Mouse (Mus musculus) neural tube, embryonic 15.5 days (tissue): ENCODE measurements at regions not wholly inside any gene's neighbourhood (a gene's known extent, or its start where the extent isn't known, plus 50 kb on each side); places are given as distances from the start of the nearest gene placed in this dataset.

Experiments used
- ATAC-seq: fragments of 200-750 bp; cut with Nextera tagmentation; 2 replicates; pipeline ENCODE4 v1.8.0; 2017; ENCODE audit warnings: mild to moderate bottlenecking, moderate TSS enrichment, moderate library complexity; ENCODE audit not compliant: low FRiP score
- H3K27ac ChIP-seq: fragments of 300-500 bp; sonication (generic); replicated peaks from 2 replicates; pipeline ENCODE4 v1.5.1; 2015; ENCODE audit warnings: mild to moderate bottlenecking, inconsistent platforms
- H3K27me3 ChIP-seq: fragments of 300-500 bp; sonication (generic); replicated peaks from 2 replicates; pipeline ENCODE4 v1.6.1; 2015; ENCODE audit warnings: inconsistent platforms
- H3K36me3 ChIP-seq: fragments of 300-500 bp; sonication (generic); 2 replicates; pipeline ENCODE4 v1.6.1; 2015; ENCODE audit warnings: inconsistent platforms
- H3K4me1 ChIP-seq: fragments of 300-500 bp; sonication (generic); 2 replicates; pipeline ENCODE4 v1.6.1; 2015; ENCODE audit warnings: inconsistent platforms
- H3K4me2 ChIP-seq: fragments of 300-500 bp; sonication (generic); 2 replicates; pipeline ENCODE4 v1.6.1; 2015; ENCODE audit warnings: inconsistent platforms, mild to moderate bottlenecking, moderate library complexity
- H3K4me3 ChIP-seq: fragments of 300-500 bp; sonication (generic); replicated peaks from 2 replicates; pipeline ENCODE4 v1.5.1; 2015; ENCODE audit warnings: mild to moderate bottlenecking, inconsistent platforms
- H3K9ac ChIP-seq: fragments of 300-500 bp; sonication (generic); replicated peaks from 2 replicates; pipeline ENCODE4 v1.6.1; 2015; ENCODE audit warnings: mild to moderate bottlenecking, inconsistent platforms
- H3K9me3 ChIP-seq: fragments of 300-500 bp; sonication (generic); replicated peaks from 2 replicates; pipeline ENCODE4 v1.6.1; 2016; ENCODE audit warnings: inconsistent platforms
- WGBS: fragments of 180-500 bp; shearing (Covaris S2); methylation state at CpG from one replicate; pipeline ENCODE4 v1.1.7; 2015; ENCODE audit warnings: mixed read lengths; 5-methylcytosine and 5-hydroxymethylcytosine counted together

DNA sequence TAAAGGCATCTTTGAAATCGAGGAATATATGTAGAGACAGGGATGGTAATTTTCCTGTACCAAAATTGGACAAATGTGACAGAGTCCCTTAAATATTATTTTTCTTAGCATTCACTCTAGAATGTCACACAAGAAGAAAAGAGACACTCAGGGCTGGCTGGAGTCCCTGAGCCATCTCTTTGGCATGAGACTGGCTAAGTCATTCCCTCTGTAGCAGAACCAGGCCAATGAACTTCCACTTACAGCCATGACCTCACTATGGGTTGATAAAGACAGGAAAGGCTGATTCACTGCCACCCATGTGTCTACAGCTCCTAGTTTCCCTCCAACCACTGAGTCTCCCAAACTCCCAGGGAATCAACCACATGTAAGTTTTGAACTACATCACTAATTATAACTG lies 438.4 kb upstream of the Sox11 start:
- no peak overlapping the region for H3K4me3 ChIP-seq
- no peaks in the 10 kb centered on the region for H3K9me3 ChIP-seq
- no peak overlapping the region for H3K4me2 ChIP-seq
- H3K4me1 ChIP-seq: no peaks in the 10 kb centered on the region
- H3K27me3 ChIP-seq: no peaks in the 10 kb centered on the region
- no peak overlapping the region for H3K9ac ChIP-seq
- H3K27ac ChIP-seq: no peak overlapping the region
- no peaks in the 10 kb centered on the region for H3K36me3 ChIP-seq
- WGBS: 96% methylated on average over 1 of the region's 1 CpGs
- ATAC-seq: no peak

DNA sequence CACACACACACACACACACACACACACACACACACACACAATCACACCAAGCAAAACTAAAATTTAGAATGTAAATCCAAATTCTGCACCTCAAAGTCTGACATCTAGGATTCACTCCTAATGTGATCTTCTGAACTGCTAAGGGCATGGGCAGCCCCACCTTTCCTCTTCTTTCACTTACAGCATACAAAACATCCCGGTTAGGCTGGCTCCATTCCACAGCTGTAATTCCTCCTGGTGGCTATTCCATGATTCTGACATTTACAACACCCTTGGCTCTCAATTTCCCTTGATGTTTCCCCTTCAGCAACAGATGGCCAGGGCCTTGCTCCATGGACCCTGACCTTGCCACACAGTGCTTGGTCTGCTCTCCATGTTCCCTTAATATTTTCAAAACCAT lies 423.6 kb upstream of the Sox11 start:
- no peak overlapping the region for H3K4me2 ChIP-seq
- H3K27me3 ChIP-seq: no peaks in the 10 kb centered on the region
- no peaks in the 10 kb centered on the region for H3K36me3 ChIP-seq
- H3K9ac ChIP-seq: no peak overlapping the region
- ATAC-seq: no peak
- H3K4me1 ChIP-seq: no peaks in the 10 kb centered on the region
- 50% methylated on average over 1 of the region's 1 CpGs for WGBS
- H3K4me3 ChIP-seq: no peak overlapping the region
- no peaks in the 10 kb centered on the region for H3K9me3 ChIP-seq
- no peak overlapping the region for H3K27ac ChIP-seq

DNA sequence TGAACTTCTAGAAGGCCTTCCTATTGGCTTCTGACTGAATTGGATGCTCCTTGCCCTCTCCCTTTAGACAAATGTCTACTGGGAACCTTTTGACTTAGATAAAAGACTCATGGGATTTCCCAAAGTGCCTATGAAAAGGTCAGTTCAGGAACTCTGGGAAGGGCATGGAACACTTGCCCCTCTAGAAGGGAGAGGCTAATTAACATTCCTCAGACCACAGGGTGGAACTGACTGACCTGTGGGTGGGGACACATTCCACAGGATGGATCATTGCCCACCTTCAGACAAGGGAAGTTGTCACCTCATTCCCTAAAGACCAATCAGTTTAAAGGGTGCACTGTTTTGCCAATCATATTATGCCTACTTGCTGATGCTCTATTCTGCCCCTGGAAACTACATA lies 416.6 kb upstream of the Sox11 start:
- H3K4me1 ChIP-seq: no peaks in the 10 kb centered on the region
- no peak overlapping the region for H3K4me2 ChIP-seq
- H3K27me3 ChIP-seq: no peaks in the 10 kb centered on the region
- H3K9ac ChIP-seq: no peak overlapping the region
- no peaks in the 10 kb centered on the region for H3K9me3 ChIP-seq
- H3K36me3 ChIP-seq: no peaks in the 10 kb centered on the region
- ATAC-seq: no peak
- no peak overlapping the region for H3K4me3 ChIP-seq
- no peak overlapping the region for H3K27ac ChIP-seq

DNA sequence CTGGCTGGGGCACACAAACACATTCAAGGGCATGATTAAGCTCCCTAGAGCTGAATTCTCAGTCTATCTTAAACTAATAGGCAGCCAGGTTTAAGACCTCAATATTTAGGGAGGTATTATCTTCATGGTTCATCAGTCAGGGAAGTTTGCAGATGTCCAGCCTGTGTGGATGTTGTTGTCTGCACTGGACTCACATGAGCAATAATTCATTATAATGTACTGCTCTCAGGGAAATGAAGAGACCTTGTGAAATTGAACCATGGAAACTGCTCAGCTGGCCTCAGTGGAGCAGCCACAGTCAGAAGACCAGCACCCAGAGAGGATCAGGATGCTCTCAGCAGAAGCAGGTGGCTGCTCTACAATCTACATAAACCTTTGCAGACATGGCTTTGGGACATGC lies 415.3 kb upstream of the Sox11 start:
- no peak for ATAC-seq
- Histone ChIP-seq H3K4me1 (no peaks in the 10 kb centered on the region), H3K9ac (no peak overlapping the region), H3K36me3 (no peaks in the 10 kb centered on the region), H3K4me3 (no peak overlapping the region), H3K27ac (no peak overlapping the region), H3K9me3 (no peaks in the 10 kb centered on the region), H3K27me3 (no peaks in the 10 kb centered on the region), H3K4me2 (no peak overlapping the region)

DNA sequence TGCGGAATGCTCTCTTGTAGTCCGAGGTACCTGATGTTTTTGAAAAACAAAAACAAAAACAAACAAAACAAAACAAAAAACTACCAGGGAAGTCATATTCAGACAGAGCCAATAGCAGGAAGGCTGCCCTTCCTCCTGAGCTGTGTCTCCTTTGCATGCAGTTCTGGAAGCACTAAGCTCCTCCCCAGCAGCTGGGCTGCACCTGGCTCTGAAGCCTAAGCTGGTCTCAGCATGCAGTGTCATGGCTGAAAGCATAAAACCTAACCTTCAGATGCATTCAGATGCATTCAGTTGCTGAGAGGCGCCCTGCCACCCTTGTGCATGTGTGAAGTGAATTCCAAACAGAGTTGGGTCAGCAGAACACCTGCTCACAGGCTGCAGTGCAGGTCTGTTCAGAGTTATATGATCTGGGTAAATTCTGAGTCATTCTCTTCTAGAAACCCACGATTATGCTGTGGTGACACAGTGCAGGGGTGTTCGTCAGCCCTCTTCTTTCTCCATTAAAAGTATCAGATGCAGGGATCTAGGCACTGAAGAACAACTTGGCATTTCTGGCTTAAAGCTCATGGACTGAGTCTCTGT lies 382.3 kb upstream of the Sox11 start:
- 56% methylated on average over 5 of the region's 5 CpGs for WGBS

DNA sequence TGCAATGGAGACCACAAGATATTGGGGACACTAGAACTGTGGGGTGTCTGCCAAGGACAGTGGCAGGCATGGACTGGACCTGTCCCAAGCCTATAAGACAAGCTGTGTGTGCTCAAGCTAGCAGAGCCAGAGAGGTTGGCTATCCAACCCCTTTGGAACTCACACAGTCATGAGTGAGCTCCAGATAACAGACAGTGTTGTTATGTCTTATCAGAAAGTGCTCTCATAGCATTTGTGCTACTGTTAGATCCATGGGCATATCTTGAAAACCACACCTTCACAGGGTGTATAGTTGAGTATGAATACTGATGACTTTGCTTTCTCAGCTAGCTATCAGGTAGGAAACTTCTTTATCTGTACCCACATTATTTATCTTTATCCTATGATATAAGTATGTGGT lies 338.1 kb upstream of the Sox11 start:
- no peaks in the 10 kb centered on the region for H3K27me3 ChIP-seq
- ATAC-seq: no peak
- no peaks in the 10 kb centered on the region for H3K9me3 ChIP-seq
- no peak overlapping the region for H3K4me3 ChIP-seq
- H3K27ac ChIP-seq: no peak overlapping the region
- H3K4me2 ChIP-seq: no peak overlapping the region
- no peaks in the 10 kb centered on the region for H3K4me1 ChIP-seq
- no peak overlapping the region for H3K9ac ChIP-seq
- no peaks in the 10 kb centered on the region for H3K36me3 ChIP-seq

More for the DNA sequence above, 382.3 kb upstream of the Sox11 start:
- Histone ChIP-seq H3K27ac (no peak overlapping the region), H3K27me3 (no peaks in the 10 kb centered on the region), H3K36me3 (no peaks in the 10 kb centered on the region), H3K4me1 (no peaks in the 10 kb centered on the region), H3K4me3 (no peak overlapping the region), H3K4me2 (no peak overlapping the region), H3K9ac (no peak overlapping the region), H3K9me3 (no peaks in the 10 kb centered on the region)
- no peak for ATAC-seq

DNA sequence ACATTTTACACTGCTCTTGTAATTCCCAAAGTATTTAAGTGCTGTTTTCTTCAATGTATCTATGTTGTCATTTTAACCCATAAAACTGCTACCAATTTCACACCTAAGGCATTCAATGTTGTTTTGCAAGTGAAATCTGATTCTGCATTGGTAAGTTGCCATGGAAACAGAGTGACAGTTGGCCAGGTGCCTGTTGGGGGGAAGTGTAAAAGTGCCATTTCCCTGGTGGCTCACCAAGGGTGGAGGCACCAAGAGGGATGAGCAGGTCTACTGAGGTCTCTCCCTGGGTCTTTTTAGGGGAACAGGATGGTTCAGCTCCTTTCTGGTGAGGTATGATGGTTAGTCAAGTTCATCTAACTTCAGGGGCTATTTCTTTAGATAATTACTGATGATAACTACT lies 331.0 kb upstream of the Sox11 start:
- no peak overlapping the region for H3K4me2 ChIP-seq
- H3K36me3 ChIP-seq: no peaks in the 10 kb centered on the region
- no peak overlapping the region for H3K9ac ChIP-seq
- H3K27me3 ChIP-seq: no peaks in the 10 kb centered on the region
- no peak overlapping the region for H3K4me3 ChIP-seq
- no peak for ATAC-seq
- H3K9me3 ChIP-seq: no peaks in the 10 kb centered on the region
- H3K4me1 ChIP-seq: no peaks in the 10 kb centered on the region
- no peak overlapping the region for H3K27ac ChIP-seq

DNA sequence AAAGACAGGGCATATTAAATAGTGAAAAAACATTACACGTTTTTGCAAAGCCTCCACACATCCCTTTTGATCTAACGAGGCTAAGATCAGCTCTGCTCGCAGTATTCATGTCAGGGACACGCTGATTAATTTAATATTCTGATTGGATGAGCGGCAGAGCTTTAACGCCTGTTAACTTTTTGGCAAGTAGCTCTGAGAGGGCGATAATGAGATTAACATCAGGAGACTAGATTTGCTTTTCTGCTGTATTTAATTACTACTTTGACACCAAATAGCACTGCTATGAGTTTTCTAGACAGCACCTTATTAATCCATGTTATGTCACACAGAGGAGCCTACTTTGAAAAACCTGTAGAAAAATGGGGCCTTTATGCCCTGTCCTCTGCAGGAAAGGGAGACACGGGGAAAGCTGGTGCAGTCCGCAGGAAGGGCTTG lies 328.3 kb upstream of the Sox11 start:
- 43% methylated on average over 9 of the region's 9 CpGs for WGBS
- Histone ChIP-seq H3K36me3 (no peaks in the 10 kb centered on the region), H3K4me1 (no peaks in the 10 kb centered on the region), H3K4me2 (no peak overlapping the region), H3K9me3 (no peaks in the 10 kb centered on the region), H3K27ac (no peak overlapping the region), H3K4me3 (no peak overlapping the region), H3K9ac (no peak overlapping the region), H3K27me3 (no peaks in the 10 kb centered on the region)
- no peak for ATAC-seq

DNA sequence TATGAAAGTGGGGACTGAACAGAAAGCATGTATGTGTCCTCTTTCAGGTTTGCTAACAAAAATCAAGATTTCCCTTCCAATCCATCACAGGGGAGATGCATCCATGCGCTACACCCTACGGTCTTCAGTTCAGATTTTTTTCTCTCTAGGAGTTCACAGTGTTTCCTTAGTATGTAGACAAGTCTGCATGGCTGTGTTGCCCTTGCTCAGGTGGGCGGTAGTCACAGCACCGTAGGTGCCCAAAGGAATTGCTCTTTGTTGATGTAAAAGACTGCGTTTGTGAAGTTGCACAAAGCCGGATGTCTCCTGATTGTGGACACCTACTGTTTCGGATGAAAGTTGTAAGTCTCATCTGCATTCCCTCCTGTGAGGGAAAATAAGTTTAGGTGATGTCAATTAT lies 327.8 kb upstream of the Sox11 start:
- Histone ChIP-seq H3K9ac (no peak overlapping the region), H3K27me3 (no peaks in the 10 kb centered on the region), H3K27ac (no peak overlapping the region), H3K4me3 (no peak overlapping the region), H3K36me3 (no peaks in the 10 kb centered on the region), H3K4me2 (no peak overlapping the region), H3K9me3 (no peaks in the 10 kb centered on the region), H3K4me1 (no peaks in the 10 kb centered on the region)
- ATAC-seq: no peak
- WGBS: 73% methylated on average over 7 of the region's 7 CpGs

DNA sequence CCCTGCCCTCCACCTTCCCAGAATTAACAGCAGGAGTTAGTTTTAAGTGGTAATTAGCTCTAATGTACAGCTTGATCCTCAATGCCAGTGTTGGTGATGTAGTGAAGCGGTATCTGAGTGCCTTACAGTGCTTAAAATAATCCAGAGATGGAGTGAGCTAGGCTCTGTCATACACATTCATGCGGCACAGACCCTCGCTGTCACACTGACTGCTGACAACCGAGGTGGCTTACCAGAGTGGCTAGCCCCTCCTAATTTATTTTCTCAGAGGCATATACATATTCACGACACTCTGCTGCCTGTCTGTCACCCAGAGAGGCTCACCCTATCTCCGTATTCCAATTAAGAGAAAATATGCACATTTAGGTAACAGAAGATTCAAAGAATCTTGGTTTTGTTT lies 327.2 kb upstream of the Sox11 start:
- H3K27ac ChIP-seq: no peak overlapping the region
- no peaks in the 10 kb centered on the region for H3K36me3 ChIP-seq
- H3K9ac ChIP-seq: no peak overlapping the region
- WGBS: 66% methylated on average over 6 of the region's 6 CpGs
- no peaks in the 10 kb centered on the region for H3K27me3 ChIP-seq
- no peak overlapping the region for H3K4me2 ChIP-seq
- H3K4me3 ChIP-seq: no peak overlapping the region
- H3K9me3 ChIP-seq: no peaks in the 10 kb centered on the region
- no peaks in the 10 kb centered on the region for H3K4me1 ChIP-seq
- no peak for ATAC-seq

DNA sequence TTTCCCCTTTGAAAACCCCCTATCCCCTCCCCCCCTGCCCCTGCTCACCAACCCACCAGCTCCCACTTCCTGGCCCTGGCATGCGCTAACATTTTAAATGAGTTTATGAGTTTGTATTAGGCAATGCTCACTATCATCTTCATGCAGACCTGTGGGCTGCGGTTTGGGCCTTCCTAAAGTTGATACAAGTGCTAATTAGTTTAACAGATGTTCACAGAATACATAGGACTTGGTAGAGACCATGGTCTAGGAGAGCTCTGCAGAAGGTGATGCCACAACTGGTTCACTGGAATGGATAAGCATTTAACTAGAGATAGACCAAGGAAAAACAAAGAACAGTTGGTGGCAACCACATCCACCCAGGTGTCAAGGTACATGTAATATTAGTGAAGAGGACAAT lies 324.1 kb upstream of the Sox11 start:
- H3K27ac ChIP-seq: no peak overlapping the region
- no peak overlapping the region for H3K4me2 ChIP-seq
- no peak overlapping the region for H3K4me3 ChIP-seq
- no peaks in the 10 kb centered on the region for H3K9me3 ChIP-seq
- H3K36me3 ChIP-seq: no peaks in the 10 kb centered on the region
- no peaks in the 10 kb centered on the region for H3K27me3 ChIP-seq
- H3K4me1 ChIP-seq: no peaks in the 10 kb centered on the region
- no peak for ATAC-seq
- H3K9ac ChIP-seq: no peak overlapping the region
- 85% methylated on average over 2 of the region's 2 CpGs for WGBS

DNA sequence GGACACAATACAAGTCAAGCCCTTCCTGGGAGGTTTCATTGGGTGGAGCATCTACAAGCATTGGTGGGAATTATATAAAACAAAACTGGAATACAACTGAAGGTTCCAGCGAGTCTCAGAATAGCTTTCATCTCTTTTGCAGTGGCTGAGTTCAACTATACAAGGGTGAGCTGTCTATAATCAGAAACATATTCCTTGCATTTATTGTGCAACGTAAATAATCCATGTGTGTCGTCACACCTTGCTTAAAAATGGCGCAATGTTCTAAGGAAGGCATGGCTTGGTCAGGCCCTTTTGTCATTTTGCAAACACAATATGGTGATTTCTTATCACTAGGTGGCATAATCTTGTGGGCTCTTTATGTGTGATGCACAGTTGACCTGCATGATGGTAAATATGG lies 320.8 kb upstream of the Sox11 start:
- ATAC-seq: no peak
- Histone ChIP-seq H3K36me3 (no peaks in the 10 kb centered on the region), H3K27ac (no peak overlapping the region), H3K4me3 (no peak overlapping the region), H3K27me3 (no peaks in the 10 kb centered on the region), H3K9me3 (no peaks in the 10 kb centered on the region), H3K9ac (no peak overlapping the region), H3K4me1 (no peaks in the 10 kb centered on the region), H3K4me2 (no peak overlapping the region)
- WGBS: 95% methylated on average over 4 of the region's 4 CpGs

DNA sequence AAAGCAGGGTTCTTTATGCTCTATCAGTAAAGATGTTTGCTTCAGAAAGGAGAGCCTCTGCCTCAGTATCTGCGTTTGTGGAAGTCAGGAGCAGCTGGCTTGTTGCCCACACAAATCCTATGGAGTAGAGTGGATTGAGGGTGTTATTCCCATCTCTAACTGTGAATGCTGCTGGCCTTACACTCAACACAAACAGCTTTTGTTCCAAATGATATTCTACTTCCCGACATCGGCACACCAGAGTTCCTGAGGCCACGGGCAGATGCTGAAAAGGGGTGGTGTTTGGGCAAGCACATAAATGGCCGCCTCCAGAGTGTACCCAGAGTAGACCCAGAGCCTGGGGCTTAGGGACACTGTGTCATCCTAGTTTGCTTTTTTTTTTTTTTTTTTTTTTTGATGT lies 320.3 kb upstream of the Sox11 start:
- Histone ChIP-seq H3K4me1 (no peaks in the 10 kb centered on the region), H3K4me3 (no peak overlapping the region), H3K36me3 (no peaks in the 10 kb centered on the region), H3K27ac (no peak overlapping the region), H3K4me2 (no peak overlapping the region), H3K9me3 (no peaks in the 10 kb centered on the region), H3K9ac (no peak overlapping the region), H3K27me3 (no peaks in the 10 kb centered on the region)
- ATAC-seq: no peak
- WGBS: 86% methylated on average over 5 of the region's 5 CpGs
